Mouse (Mus musculus): Measurements from ENCODE around the gene Ltbp1.

DNA sequence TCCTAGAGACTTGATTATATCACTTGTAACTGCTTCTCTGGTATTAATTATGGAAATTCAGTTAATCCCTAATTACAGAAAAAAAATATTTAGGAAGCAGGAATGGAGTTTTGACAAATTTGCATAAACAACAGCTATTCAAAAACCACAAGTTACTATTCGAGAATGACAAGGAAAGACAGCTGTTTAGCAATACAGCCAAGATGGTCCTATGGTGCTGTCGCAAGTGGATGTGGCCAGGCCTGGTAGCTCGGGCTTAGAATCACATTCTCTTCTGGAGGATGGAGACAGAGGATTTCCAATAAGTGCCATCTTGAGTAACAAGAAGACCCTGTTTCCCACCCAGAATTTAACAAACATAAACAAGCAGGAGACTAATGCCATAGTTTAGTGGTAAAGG lies 344.2 kb downstream of the Ltbp1 start:
- no peak for TF ChIP-seq POLR2A (IDR thresholded peaks at IDR 0.05; ENCODE audit: control insufficient read depth in 1 of 2, insufficient read depth in 1 of 2, low read depth in 1 of 2, low read length in 2 of 2, poor library complexity in 1 of 2)
- TF ChIP-seq E2F4 (IDR thresholded peaks at IDR 0.05; ENCODE audit: borderline replicate concordance, low read depth, low read length) = no peak
- no peak for TF ChIP-seq GATA1 (IDR thresholded peaks at IDR 0.05; ENCODE audit: low read depth, low read length)
- no peak for TF ChIP-seq TBP (IDR thresholded peaks at IDR 0.05; ENCODE audit: low read depth, low read length)
- TF ChIP-seq EP300 (IDR thresholded peaks at IDR 0.05; ENCODE audit: low read depth in 1 of 2, low read length in 2 of 2) = no peak
- TF ChIP-seq CTCF (IDR thresholded peaks at IDR 0.05 in 2 of 3, conservative IDR thresholded peaks at IDR 0.05 in 1 of 3; ENCODE audit: control insufficient read depth in 1 of 3, insufficient read depth in 1 of 3, low read depth in 2 of 3, low read length in 3 of 3, poor library complexity in 1 of 3, severe bottlenecking in 1 of 3) = no peak
- no peak for TF ChIP-seq NELFE (IDR thresholded peaks at IDR 0.05; ENCODE audit: low read depth, low read length)
- no peak for TF ChIP-seq ZC3H11A (IDR thresholded peaks at IDR 0.05; ENCODE audit: low read depth, low read length)

Measured in MEL (cell line).